Mouse (Mus musculus) forebrain, embryonic 13.5 days (tissue): ENCODE measurements around the gene Pde1c. TPM values are rescaled to one million over a fixed set of nuclear protein-coding genes. Genes with fewer than 3 reads are reported as not detected.
A peak's percentile ranks its signal among the peaks of the same experiment; 100 is the strongest.

Experiments used
- ATAC-seq: fragments of 200-750 bp; cut with Nextera tagmentation; 2 replicates; pipeline ENCODE4 v1.8.0; 2017
- H3K27ac ChIP-seq: fragments of 300-500 bp; sonication (generic); 2 replicates; pipeline ENCODE4 v1.5.1; 2015; ENCODE audit warnings: inconsistent platforms, mild to moderate bottlenecking, moderate library complexity
- H3K27me3 ChIP-seq: fragments of 300-500 bp; sonication (generic); 2 replicates; pipeline ENCODE4 v1.6.1; 2015; ENCODE audit warnings: mild to moderate bottlenecking, inconsistent platforms
- H3K36me3 ChIP-seq: fragments of 300-500 bp; sonication (generic); 2 replicates; pipeline ENCODE4 v1.6.1; 2015; ENCODE audit warnings: mild to moderate bottlenecking, inconsistent platforms; ENCODE audit not compliant: poor library complexity, severe bottlenecking
- H3K4me1 ChIP-seq: fragments of 300-500 bp; sonication (generic); 2 replicates; pipeline ENCODE4 v1.6.1; 2015; ENCODE audit warnings: inconsistent platforms
- H3K4me2 ChIP-seq: fragments of 300-500 bp; sonication (generic); 2 replicates; pipeline ENCODE4 v1.6.1; 2015; ENCODE audit warnings: inconsistent platforms, mild to moderate bottlenecking, moderate library complexity
- H3K4me3 ChIP-seq: fragments of 300-500 bp; sonication (generic); 2 replicates; pipeline ENCODE4 v1.5.1; 2015; ENCODE audit warnings: mild to moderate bottlenecking, inconsistent platforms
- H3K9ac ChIP-seq: fragments of 300-500 bp; sonication (generic); 2 replicates; pipeline ENCODE4 v1.6.1; 2015; ENCODE audit warnings: mild to moderate bottlenecking, inconsistent platforms
- H3K9me3 ChIP-seq: fragments of 300-500 bp; sonication (generic); replicated peaks from 2 replicates; pipeline ENCODE4 v1.6.1; 2016; ENCODE audit warnings: inconsistent platforms
- WGBS: fragments of 180-500 bp; shearing (Covaris S2); methylation state at CpG from one replicate; pipeline ENCODE4 v1.1.7; 2015; 5-methylcytosine and 5-hydroxymethylcytosine counted together
- polyA plus RNA-seq: library from polyadenylated mRNA; unstranded; fragments of >200 nt; fragmentation: Nextera tagmentation; extraction: Ambion mirVana; gene quantifications from 2 replicates; pipeline ENCODE4 v1.2.1, GENCODE M21; 2015

The Pde1c gene
- polyA plus RNA-seq, 1 experiment from 2014 or later: 9.6 TPM

DNA sequence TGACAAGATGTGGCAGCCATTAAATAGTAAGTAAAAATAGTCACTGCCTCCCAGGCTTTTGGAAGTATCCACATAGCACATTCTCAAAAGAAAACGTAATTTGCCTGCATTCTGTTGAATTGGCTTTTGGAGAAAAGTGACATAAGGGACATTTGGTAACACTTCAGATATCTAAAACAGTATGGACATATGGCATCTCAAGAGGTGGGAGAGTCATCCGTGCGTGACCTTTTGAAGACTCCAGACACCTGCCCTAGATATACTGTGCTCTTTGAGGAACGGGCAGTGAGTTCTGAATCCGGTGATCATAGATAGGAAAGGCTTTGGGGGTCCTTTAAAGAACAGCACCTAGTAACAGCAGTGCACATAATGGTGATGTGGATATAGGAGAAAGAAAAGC is 143.1 kb downstream of the Pde1c start:
- H3K4me1 ChIP-seq: no peaks in the 10 kb centered on the region
- H3K9ac ChIP-seq: no peak overlapping the region
- ATAC-seq: no peak
- H3K27me3 ChIP-seq: no peaks in the 10 kb centered on the region
- H3K9me3 ChIP-seq: no peaks in the 10 kb centered on the region
- H3K4me2 ChIP-seq: no peak overlapping the region
- H3K36me3 ChIP-seq: no peaks in the 10 kb centered on the region
- WGBS: 85% methylated on average over 5 of the region's 5 CpGs
- H3K27ac ChIP-seq: no peak overlapping the region
- H3K4me3 ChIP-seq: no peak overlapping the region

DNA sequence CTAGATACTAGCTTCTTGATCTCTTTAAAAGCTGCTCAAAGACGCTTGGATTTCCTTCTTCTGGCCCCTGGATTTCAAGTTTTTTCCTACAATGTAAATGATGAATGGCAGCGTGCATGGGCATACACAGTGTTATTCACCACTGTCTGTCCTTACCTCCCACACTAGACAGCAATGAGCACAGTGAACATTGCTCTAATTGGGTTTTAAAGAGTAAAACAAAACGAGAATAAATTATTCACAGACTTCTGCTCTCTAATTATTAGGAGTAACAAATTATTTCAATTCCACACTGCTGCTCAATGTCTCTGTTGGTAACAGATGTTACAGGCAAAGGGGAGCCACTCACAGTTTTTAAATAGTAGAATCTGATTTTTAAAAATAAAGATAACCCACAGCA is 146.0 kb downstream of the Pde1c start:
- no peak overlapping the region for H3K4me2 ChIP-seq
- 56% methylated on average over 3 of the region's 3 CpGs for whole genome bisulfite sequencing
- H3K27me3 ChIP-seq: no peaks in the 10 kb centered on the region
- no peak for ATAC-seq
- no peak overlapping the region for H3K4me3 ChIP-seq
- no peaks in the 10 kb centered on the region for H3K36me3 ChIP-seq
- no peaks in the 10 kb centered on the region for H3K4me1 ChIP-seq
- H3K9ac ChIP-seq: no peak overlapping the region
- H3K9me3 ChIP-seq: no peaks in the 10 kb centered on the region
- H3K27ac ChIP-seq: no peak overlapping the region

- H3K9me3 ChIP-seq: no peaks in the 10 kb centered on the region
- H3K4me1 ChIP-seq: no peaks in the 10 kb centered on the region
- no peak overlapping the region for H3K27ac ChIP-seq
- no peak overlapping the region for H3K4me2 ChIP-seq
- no peaks in the 10 kb centered on the region for H3K27me3 ChIP-seq
- no peak overlapping the region for H3K4me3 ChIP-seq
- no peaks in the 10 kb centered on the region for H3K36me3 ChIP-seq
- ATAC-seq: no peak
- no peak overlapping the region for H3K9ac ChIP-seq
- WGBS: 81% methylated on average over 4 of the region's 4 CpGs
These were observed 152.7 kb downstream of the Pde1c start for GRCm38 (mm10) chr6:56416191-56416590.

DNA sequence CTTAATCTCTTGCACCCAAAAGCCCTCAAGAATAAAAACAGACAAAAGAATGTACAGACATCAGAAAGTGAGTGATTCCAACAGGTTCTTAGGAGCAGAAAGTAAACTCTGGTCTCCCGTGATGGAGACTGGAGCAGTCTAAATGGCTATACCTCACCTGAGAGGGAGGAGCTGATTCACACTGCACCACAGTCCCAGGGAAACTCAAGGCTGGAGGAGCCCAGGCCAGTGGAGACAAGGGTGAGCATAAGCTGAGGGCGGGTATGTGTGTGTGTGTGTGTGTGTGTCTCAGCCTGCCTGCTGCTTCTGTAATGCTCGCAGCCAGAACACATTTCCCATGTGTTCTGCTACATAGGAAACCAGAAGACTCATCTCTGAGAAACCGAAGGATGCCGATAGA is 179.7 kb downstream of the Pde1c start:
- 68% methylated on average over 5 of the region's 5 CpGs for WGBS
- Histone ChIP-seq H3K9me3 (no peaks in the 10 kb centered on the region), H3K36me3 (no peaks in the 10 kb centered on the region), H3K27me3 (no peaks in the 10 kb centered on the region), H3K4me1 (no peaks in the 10 kb centered on the region), H3K4me2 (no peak overlapping the region), H3K27ac (no peak overlapping the region), H3K4me3 (no peak overlapping the region), H3K9ac (no peak overlapping the region)
- no peak; the same call in 1 of the 2 replicates for ATAC-seq

DNA sequence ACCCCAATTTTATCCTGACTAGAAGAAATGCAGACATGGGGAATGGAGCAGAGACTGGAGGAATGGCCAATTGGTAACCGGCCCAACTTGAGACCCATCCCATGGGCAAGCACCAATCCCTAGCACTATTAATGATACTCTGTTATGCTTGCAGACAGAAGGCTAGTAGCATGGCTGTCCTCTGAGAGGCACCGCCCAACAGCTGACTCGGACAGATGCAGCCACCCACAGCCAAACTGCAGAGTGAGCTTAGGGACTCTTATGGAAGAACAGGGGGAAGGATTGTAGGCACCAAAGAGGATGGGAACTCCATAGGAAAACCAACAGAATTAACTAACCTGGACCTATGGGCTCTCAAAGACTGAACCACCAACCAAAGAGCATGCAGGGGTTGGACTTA is 192.5 kb downstream of the Pde1c start:
- Histone ChIP-seq H3K9ac (no peak overlapping the region), H3K4me2 (no peak overlapping the region), H3K27me3 (no peaks in the 10 kb centered on the region), H3K4me3 (no peak overlapping the region), H3K36me3 (no peaks in the 10 kb centered on the region), H3K4me1 (peaks cover 8% of the 10 kb centered on the region), H3K9me3 (no peaks in the 10 kb centered on the region), H3K27ac (no peak overlapping the region)
- 92% methylated on average over 3 of the region's 3 CpGs for WGBS
- ATAC-seq: no peak

GRCm38 (mm10) chr6:56374180-56374579 is 194.7 kb downstream of the Pde1c start:
- no peak for ATAC-seq
- Histone ChIP-seq H3K4me2 (no peak overlapping the region), H3K4me3 (no peak overlapping the region), H3K4me1 (peaks cover 8% of the 10 kb centered on the region), H3K27me3 (no peaks in the 10 kb centered on the region), H3K9me3 (no peaks in the 10 kb centered on the region), H3K27ac (no peak overlapping the region), H3K36me3 (no peaks in the 10 kb centered on the region), H3K9ac (no peak overlapping the region)
- 87% methylated on average over 5 of the region's 5 CpGs for WGBS

GRCm38 (mm10) chr6:56373753-56374152 is 195.2 kb downstream of the Pde1c start:
- Histone ChIP-seq H3K9me3 (no peaks in the 10 kb centered on the region), H3K36me3 (no peaks in the 10 kb centered on the region), H3K9ac (no peak overlapping the region), H3K4me1 (peaks cover 8% of the 10 kb centered on the region), H3K4me2 (no peak overlapping the region), H3K27ac (no peak overlapping the region), H3K27me3 (no peaks in the 10 kb centered on the region), H3K4me3 (no peak overlapping the region)
- 93% methylated on average over 3 of the region's 3 CpGs for WGBS
- ATAC-seq: no peak

- ATAC-seq: peak; percentile 80
- H3K27me3 ChIP-seq: no peaks in the 10 kb centered on the region
- no peak overlapping the region for H3K9ac ChIP-seq
- no peak overlapping the region for H3K4me2 ChIP-seq
- 60% methylated on average over 10 of the region's 10 CpGs for WGBS
- H3K9me3 ChIP-seq: no peaks in the 10 kb centered on the region
- H3K4me3 ChIP-seq: no peak overlapping the region
- peak overlapping the region; percentile 8 for H3K27ac ChIP-seq
- no peaks in the 10 kb centered on the region for H3K36me3 ChIP-seq
- H3K4me1 ChIP-seq: peaks cover 8% of the 10 kb centered on the region
These were observed 195.7 kb downstream of the Pde1c start for GRCm38 (mm10) chr6:56373046-56373751.

DNA sequence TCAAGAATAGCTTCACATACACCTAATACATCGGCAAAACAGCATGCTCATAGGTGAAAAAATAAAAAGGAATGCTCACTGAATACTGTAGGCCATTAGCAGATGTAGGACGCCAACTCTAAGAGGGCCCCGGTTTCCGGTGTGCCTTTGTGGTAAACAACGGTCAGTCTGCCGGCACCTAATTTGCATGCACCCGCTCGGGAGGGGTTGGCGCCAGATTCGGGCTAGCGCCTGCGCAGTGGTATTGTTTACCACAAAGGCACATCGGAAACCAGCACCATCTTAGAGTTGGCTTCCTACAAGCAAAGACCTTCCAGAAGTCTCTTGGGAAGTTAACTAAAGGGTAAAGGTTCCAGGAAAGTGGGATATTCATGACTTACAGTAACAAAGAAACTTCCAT is 199.4 kb downstream of the Pde1c start:
- no peaks in the 10 kb centered on the region for H3K27me3 ChIP-seq
- ATAC-seq: no peak
- WGBS: 75% methylated on average over 13 of the region's 13 CpGs
- no peaks in the 10 kb centered on the region for H3K36me3 ChIP-seq
- no peaks in the 10 kb centered on the region for H3K9me3 ChIP-seq
- peaks cover 8% of the 10 kb centered on the region for H3K4me1 ChIP-seq
- no peak overlapping the region for H3K4me3 ChIP-seq
- H3K27ac ChIP-seq: no peak overlapping the region
- H3K4me2 ChIP-seq: no peak overlapping the region
- no peak overlapping the region for H3K9ac ChIP-seq

- no peaks in the 10 kb centered on the region for H3K27me3 ChIP-seq
- no peaks in the 10 kb centered on the region for H3K4me1 ChIP-seq
- H3K9ac ChIP-seq: no peak overlapping the region
- H3K9me3 ChIP-seq: no peaks in the 10 kb centered on the region
- no peak for ATAC-seq
- no peaks in the 10 kb centered on the region for H3K36me3 ChIP-seq
- no peak overlapping the region for H3K27ac ChIP-seq
- no peak overlapping the region for H3K4me2 ChIP-seq
- H3K4me3 ChIP-seq: no peak overlapping the region
- WGBS: 70% methylated on average over 1 of the region's 1 CpGs
These were observed 200.8 kb downstream of the Pde1c start for GRCm38 (mm10) chr6:56368116-56368515.

- Histone ChIP-seq H3K27me3 (no peaks in the 10 kb centered on the region), H3K36me3 (no peaks in the 10 kb centered on the region), H3K9me3 (no peaks in the 10 kb centered on the region), H3K9ac (no peak overlapping the region), H3K4me2 (no peak overlapping the region), H3K27ac (no peak overlapping the region), H3K4me1 (peaks cover 4% of the 10 kb centered on the region; the same call in 1 of the 2 replicates), H3K4me3 (no peak overlapping the region)
- ATAC-seq: no peak
These were observed 201.6 kb downstream of the Pde1c start for GRCm38 (mm10) chr6:56367257-56367656.

GRCm38 (mm10) chr6:56362650-56363049 is 206.3 kb downstream of the Pde1c start:
- H3K27ac ChIP-seq: no peak overlapping the region
- no peaks in the 10 kb centered on the region for H3K9me3 ChIP-seq
- H3K36me3 ChIP-seq: no peaks in the 10 kb centered on the region
- peak; percentile 70 for ATAC-seq
- no peaks in the 10 kb centered on the region; the same call in 1 of the 2 replicates for H3K27me3 ChIP-seq
- WGBS: 5% methylated on average over 5 of the region's 5 CpGs
- peak overlapping the region; percentile 53 for H3K4me3 ChIP-seq
- no peak overlapping the region for H3K9ac ChIP-seq
- H3K4me2 ChIP-seq: peak overlapping the region; percentile 91
- H3K4me1 ChIP-seq: peaks cover 28% of the 10 kb centered on the region

DNA sequence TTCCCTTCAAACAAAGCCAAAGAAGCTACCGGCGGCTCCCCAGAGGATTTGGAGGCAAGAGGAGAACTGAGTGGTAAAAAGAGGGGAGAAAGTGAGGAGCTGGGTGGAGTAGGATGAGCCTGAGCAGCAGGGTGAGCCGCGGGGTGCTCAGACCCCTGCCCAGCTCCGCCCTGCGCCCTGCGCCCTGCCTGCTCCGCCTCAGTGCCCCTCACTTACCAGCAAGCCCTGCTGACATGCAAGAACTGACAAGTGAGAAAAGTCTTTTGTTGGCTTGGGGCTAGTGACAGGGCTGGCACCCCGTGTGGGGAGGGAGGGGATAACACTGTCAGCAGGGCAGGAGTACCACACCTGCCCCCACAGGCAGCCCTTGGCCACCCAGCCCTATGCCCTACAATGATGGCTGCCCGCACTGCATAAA is 206.8 kb downstream of the Pde1c start:
- Histone ChIP-seq H3K9me3 (no peaks in the 10 kb centered on the region), H3K4me3 (peak overlapping the region; percentile 53), H3K27ac (peak overlapping the region; percentile 40; the same call in 1 of the 2 replicates), H3K4me2 (peak overlapping the region; percentile 91), H3K9ac (peak overlapping the region; percentile 76), H3K4me1 (peaks cover 28% of the 10 kb centered on the region), H3K27me3 (no peaks in the 10 kb centered on the region; the same call in 1 of the 2 replicates), H3K36me3 (no peaks in the 10 kb centered on the region)
- ATAC-seq: peak; percentile 93
- 0% methylated on average over 7 of the region's 10 CpGs for WGBS
